Mouse (Mus musculus): ENCODE results near the gene Rgl2. TPM values are rescaled to one million over a fixed set of nuclear protein-coding genes. Genes with fewer than 3 reads are reported as not detected.

Rgl2 gene
- polyA plus RNA-seq, 1 experiment from 2014 or later: 7.1 TPM

GRCm38 (mm10) chr17:33909077-33909868, 20.1 kb upstream of the Rgl2 start, which contains the start of gene Daxx:
Gene Daxx (plus strand): TSS chr17:33909414.
- H3K36me3 ChIP-seq: peaks cover 38% of the 10 kb centered on the region

GRCm38 (mm10) chr17:33909869-33910250, 19.5 kb upstream of the Rgl2 start:
- WGBS (ENCODE audit: insufficient replicate concordance): under 1% methylated on average over 14 of the region's 14 CpGs
- peaks cover 74% of the 10 kb centered on the region for H3K4me1 ChIP-seq (replicated peaks)
- H3K36me3 ChIP-seq: peaks cover 44% of the 10 kb centered on the region
- peak overlapping the region; percentile 93 for H3K27ac ChIP-seq
- H3K9me3 ChIP-seq (replicated peaks): no peaks in the 10 kb centered on the region
- H3K9ac ChIP-seq: peak overlapping the region; percentile 87
- peak overlapping the region; percentile 71 for H3K4me3 ChIP-seq (replicated peaks)
- H3K27me3 ChIP-seq: no peaks in the 10 kb centered on the region
- DNase-seq: no peak
- H3K4me2 ChIP-seq: peak overlapping the region; percentile 99
- ATAC-seq (ENCODE audit: low read depth): no peak

More at GRCm38 (mm10) chr17:33909077-33909868, 20.1 kb upstream of the Rgl2 start, which contains the start of gene Daxx:
- ATAC-seq (ENCODE audit: low read depth): peak; percentile 94
- H3K27me3 ChIP-seq: no peaks in the 10 kb centered on the region
- peak within 1 kb of the TSS; percentile 71 for H3K4me3 ChIP-seq (replicated peaks)
- DNase-seq: peak; percentile 97
- H3K9ac ChIP-seq: peak within 1 kb of the TSS; percentile 87
- H3K4me1 ChIP-seq (replicated peaks): peaks cover 72% of the 10 kb centered on the region
- H3K4me2 ChIP-seq: peak within 1 kb of the TSS; percentile 99
- H3K9me3 ChIP-seq (replicated peaks): no peaks in the 10 kb centered on the region
- H3K27ac ChIP-seq: peak within 1 kb of the TSS; percentile 93
- under 1% methylated on average over 68 of the region's 68 CpGs for WGBS (ENCODE audit: insufficient replicate concordance)

- Histone ChIP-seq H3K9ac (peak overlapping the region; percentile 87), H3K36me3 (peaks cover 48% of the 10 kb centered on the region), H3K27me3 (no peaks in the 10 kb centered on the region), H3K4me1 (replicated peaks) (peaks cover 78% of the 10 kb centered on the region), H3K4me3 (replicated peaks) (peak overlapping the region; percentile 71), H3K4me2 (peak overlapping the region; percentile 99), H3K9me3 (replicated peaks) (no peaks in the 10 kb centered on the region), H3K27ac (peak overlapping the region; percentile 93)
- DNase-seq (no peak), ATAC-seq (ENCODE audit: low read depth) (no peak)
- 40% methylated on average over 11 of the region's 11 CpGs for WGBS (ENCODE audit: insufficient replicate concordance)
Observed at GRCm38 (mm10) chr17:33910346-33911051, 18.8 kb upstream of the Rgl2 start.

GRCm38 (mm10) chr17:33911052-33911812, 18.1 kb upstream of the Rgl2 start:
- H3K4me2 ChIP-seq: peak overlapping the region; percentile 99; the same call in 1 of the 2 replicates
- ATAC-seq (ENCODE audit: low read depth): no peak
- no peak overlapping the region for H3K4me3 ChIP-seq (replicated peaks)
- no peaks in the 10 kb centered on the region for H3K9me3 ChIP-seq (replicated peaks)
- H3K36me3 ChIP-seq: peaks cover 48% of the 10 kb centered on the region
- no peak for DNase-seq
- no peak overlapping the region for H3K9ac ChIP-seq
- WGBS (ENCODE audit: insufficient replicate concordance): 87% methylated on average over 31 of the region's 31 CpGs
- H3K27ac ChIP-seq: no peak overlapping the region
- H3K27me3 ChIP-seq: no peaks in the 10 kb centered on the region
- H3K4me1 ChIP-seq (replicated peaks): peaks cover 74% of the 10 kb centered on the region

GRCm38 (mm10) chr17:33911813-33912414, 17.4 kb upstream of the Rgl2 start:
- Histone ChIP-seq H3K27ac (no peak overlapping the region), H3K4me2 (no peak overlapping the region), H3K9ac (no peak overlapping the region), H3K4me3 (replicated peaks) (no peak overlapping the region), H3K4me1 (replicated peaks) (peaks cover 76% of the 10 kb centered on the region), H3K27me3 (no peaks in the 10 kb centered on the region), H3K9me3 (replicated peaks) (peaks cover 3% of the 10 kb centered on the region), H3K36me3 (peaks cover 51% of the 10 kb centered on the region)
- WGBS (ENCODE audit: insufficient replicate concordance): 92% methylated on average over 28 of the region's 28 CpGs
- DNase-seq (no peak), ATAC-seq (ENCODE audit: low read depth) (no peak)

- no peak overlapping the region for H3K4me2 ChIP-seq
- no peak overlapping the region for H3K27ac ChIP-seq
- no peak overlapping the region for H3K9ac ChIP-seq
- H3K36me3 ChIP-seq: peaks cover 64% of the 10 kb centered on the region
- WGBS (ENCODE audit: insufficient replicate concordance): 83% methylated on average over 10 of the region's 10 CpGs
- H3K4me1 ChIP-seq (replicated peaks): peaks cover 76% of the 10 kb centered on the region
- no peaks in the 10 kb centered on the region for H3K27me3 ChIP-seq
- no peak overlapping the region for H3K4me3 ChIP-seq (replicated peaks)
- ATAC-seq (ENCODE audit: low read depth) (no peak), DNase-seq (no peak)
- H3K9me3 ChIP-seq (replicated peaks): peaks cover 16% of the 10 kb centered on the region
Observed at GRCm38 (mm10) chr17:33913264-33913663, 16.1 kb upstream of the Rgl2 start.

GRCm38 (mm10) chr17:33913905-33914304, 15.4 kb upstream of the Rgl2 start:
- H3K9me3 ChIP-seq (replicated peaks): peaks cover 19% of the 10 kb centered on the region
- no peak for ATAC-seq (ENCODE audit: low read depth)
- WGBS (ENCODE audit: insufficient replicate concordance): 91% methylated on average over 8 of the region's 8 CpGs

GRCm38 (mm10) chr17:33914969-33915391, 14.4 kb upstream of the Rgl2 start:
- Histone ChIP-seq H3K36me3 (peaks cover 67% of the 10 kb centered on the region), H3K27me3 (no peaks in the 10 kb centered on the region), H3K4me3 (replicated peaks) (peak overlapping the region; percentile 90), H3K9ac (peak overlapping the region; percentile 76), H3K4me1 (replicated peaks) (peaks cover 79% of the 10 kb centered on the region), H3K27ac (peak overlapping the region; percentile 82), H3K4me2 (peak overlapping the region; percentile 81), H3K9me3 (replicated peaks) (peaks cover 19% of the 10 kb centered on the region)
- no peak for ATAC-seq (ENCODE audit: low read depth)
- 64% methylated on average over 13 of the region's 13 CpGs for WGBS (ENCODE audit: insufficient replicate concordance)
- DNase-seq: no peak

More at GRCm38 (mm10) chr17:33913905-33914304, 15.4 kb upstream of the Rgl2 start:
- Histone ChIP-seq H3K36me3 (peaks cover 67% of the 10 kb centered on the region), H3K4me3 (replicated peaks) (no peak overlapping the region), H3K27ac (peak overlapping the region; percentile 82; the same call in 1 of the 2 replicates), H3K4me1 (replicated peaks) (peaks cover 76% of the 10 kb centered on the region), H3K9ac (peak overlapping the region; percentile 10; the same call in 1 of the 2 replicates), H3K27me3 (no peaks in the 10 kb centered on the region), H3K4me2 (no peak overlapping the region)
- DNase-seq: no peak

- Histone ChIP-seq H3K27me3 (no peaks in the 10 kb centered on the region), H3K4me1 (replicated peaks) (peaks cover 72% of the 10 kb centered on the region), H3K36me3 (peaks cover 63% of the 10 kb centered on the region), H3K27ac (peak within 1 kb of the TSS; percentile 82), H3K4me2 (peak within 1 kb of the TSS; percentile 81), H3K9ac (peak within 1 kb of the TSS; percentile 76), H3K9me3 (replicated peaks) (peaks cover 19% of the 10 kb centered on the region), H3K4me3 (replicated peaks) (peak within 1 kb of the TSS; percentile 90)
- DNase-seq (peak; percentile 90), ATAC-seq (ENCODE audit: low read depth) (peak; percentile 86)
- under 1% methylated on average over 34 of the region's 34 CpGs for WGBS (ENCODE audit: insufficient replicate concordance)
Observed at GRCm38 (mm10) chr17:33915671-33916250, 13.6 kb upstream of the Rgl2 start, which contains the start of the genes Tapbp and Zbtb22. Gene Tapbp (plus strand): TSS chr17:33915899. Gene Zbtb22 (plus strand): TSS chr17:33915904.

- DNase-seq: no peak
- H3K9me3 ChIP-seq (replicated peaks): peaks cover 19% of the 10 kb centered on the region
- H3K4me1 ChIP-seq (replicated peaks): peaks cover 72% of the 10 kb centered on the region
- ATAC-seq (ENCODE audit: low read depth): no peak
- 1% methylated on average over 17 of the region's 20 CpGs for WGBS (ENCODE audit: insufficient replicate concordance)
- peaks cover 58% of the 10 kb centered on the region for H3K36me3 ChIP-seq
- H3K27ac ChIP-seq: peak overlapping the region; percentile 82
- H3K4me3 ChIP-seq (replicated peaks): peak overlapping the region; percentile 90
- H3K9ac ChIP-seq: peak overlapping the region; percentile 76
- no peaks in the 10 kb centered on the region for H3K27me3 ChIP-seq
- H3K4me2 ChIP-seq: peak overlapping the region; percentile 81
Observed at GRCm38 (mm10) chr17:33916294-33916693, 13.0 kb upstream of the Rgl2 start.
